Mouse (Mus musculus): ENCODE data around the gene Tex14.

Gene Tex14

DNA sequence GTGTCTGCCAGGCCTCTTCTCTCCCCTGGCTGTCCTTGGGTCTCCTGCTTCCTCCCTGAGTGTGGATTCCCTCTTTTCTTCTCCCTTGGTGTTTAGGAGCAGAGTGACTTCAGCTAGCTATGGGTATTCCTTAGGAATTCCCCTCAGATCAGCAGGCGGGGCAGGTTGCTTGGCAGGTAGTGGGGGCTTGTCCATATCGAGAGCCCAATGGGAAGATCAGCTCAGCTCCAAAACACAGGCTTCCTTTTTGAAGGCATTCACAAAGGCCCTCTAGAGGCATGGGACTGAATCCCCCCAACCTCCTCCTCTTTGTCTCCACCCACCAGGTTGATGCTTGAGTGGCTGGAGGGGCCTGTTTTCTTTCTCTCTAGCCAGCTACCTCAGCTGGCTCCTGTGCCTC is 191.6 kb downstream of the Tex14 start:
- no peak for DNase-seq

DNA sequence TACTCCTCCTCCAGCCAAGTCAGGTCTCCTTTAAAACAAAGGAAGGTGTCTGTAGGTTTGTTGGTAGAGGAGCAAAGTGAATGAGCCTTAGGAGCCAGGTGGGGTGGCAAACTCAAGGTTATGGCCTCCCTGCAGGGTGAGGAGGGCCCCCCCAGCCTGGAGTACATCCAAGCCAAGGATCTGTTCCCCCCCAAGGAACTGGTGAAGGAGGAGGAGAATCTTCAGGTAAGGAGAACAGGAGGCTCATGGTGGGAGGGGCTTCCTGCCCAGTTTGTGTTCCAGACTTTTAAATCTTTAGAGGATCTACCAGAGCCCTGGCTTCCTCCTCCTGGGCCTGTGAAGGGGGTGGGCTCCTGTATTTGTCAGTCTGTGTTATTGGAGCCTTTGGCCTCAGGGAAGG is 192.2 kb downstream of the Tex14 start:
- DNase-seq: no peak

DNA sequence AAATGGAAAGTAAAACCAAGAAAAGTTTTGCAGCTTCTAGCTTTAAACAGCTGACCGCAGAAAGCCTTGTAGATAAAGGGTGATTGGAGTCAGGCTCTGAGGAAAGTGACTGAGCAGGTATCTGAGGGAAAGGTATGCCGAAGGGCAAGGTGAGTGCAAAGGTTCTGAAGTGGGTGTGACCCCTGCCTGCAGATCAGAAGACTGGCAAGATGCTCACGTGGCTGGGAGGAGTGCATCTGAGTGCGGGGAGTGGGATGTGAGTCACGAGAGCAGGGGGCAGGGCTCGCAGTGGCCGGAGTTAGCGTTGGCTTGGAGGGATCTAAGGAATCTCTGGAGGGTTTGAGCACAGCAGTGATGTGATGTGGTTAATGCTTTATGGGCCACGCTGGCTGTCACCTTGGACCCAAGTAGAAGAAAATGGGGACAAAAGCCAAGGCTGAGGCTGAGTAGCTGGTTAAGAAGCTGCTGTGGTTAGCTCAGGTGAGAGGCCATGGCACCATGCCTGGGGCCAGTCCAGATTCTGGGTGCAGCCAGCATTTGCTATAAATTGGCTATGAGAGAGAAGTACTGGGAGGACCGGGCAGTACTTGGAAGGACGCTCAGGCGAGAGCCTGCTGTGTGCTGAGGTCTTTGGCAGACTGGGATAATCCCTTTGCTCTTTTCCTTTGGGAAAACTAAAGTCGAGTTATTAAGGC is 194.7 kb downstream of the Tex14 start:
- no peak for DNase-seq

DNA sequence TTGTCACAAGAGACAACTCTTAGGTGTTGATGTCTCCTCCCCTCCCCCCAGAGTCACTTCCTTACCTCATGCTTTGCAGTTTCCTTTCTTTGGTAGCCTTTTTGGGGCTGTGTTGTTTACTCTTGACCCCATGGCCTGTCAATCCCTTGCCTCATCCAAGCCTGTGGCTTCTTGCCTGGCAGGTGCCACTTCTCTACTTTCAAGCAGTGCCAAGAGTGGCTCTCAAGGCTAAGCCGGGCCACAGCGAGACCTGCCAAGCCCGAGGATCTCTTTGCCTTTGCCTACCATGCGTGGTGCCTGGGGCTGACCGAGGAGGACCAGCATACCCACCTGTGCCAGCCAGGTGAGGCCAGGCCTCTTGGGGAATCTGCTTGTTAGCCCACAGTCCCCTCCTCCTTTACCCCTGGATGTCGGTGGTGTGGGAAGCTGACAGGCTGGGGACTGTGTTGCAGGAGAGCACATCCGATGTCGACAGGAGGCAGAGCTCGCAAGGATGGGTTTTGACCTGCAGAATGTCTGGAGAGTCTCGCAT is 195.5 kb downstream of the Tex14 start:
- DNase-seq: no peak

DNA sequence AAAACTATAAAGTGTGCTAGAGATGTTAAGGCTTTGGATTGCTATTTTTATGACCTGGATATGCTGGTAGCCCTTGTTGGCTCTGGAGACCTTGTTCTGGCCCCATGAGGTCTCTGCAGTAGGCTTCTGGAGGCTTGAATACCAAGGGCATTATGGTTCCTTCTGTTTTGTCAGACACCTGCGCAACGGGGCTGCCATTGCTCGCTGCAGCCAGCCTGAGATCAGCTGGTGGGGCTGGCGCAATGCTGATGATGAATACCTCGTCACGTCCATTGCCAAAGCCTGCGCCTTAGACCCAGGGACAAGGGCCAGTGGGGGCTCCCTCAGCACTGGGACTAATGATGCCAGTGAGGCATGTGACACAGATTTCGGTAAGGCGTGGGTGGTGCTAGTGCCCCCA is 197.4 kb downstream of the Tex14 start:
- no peak for DNase-seq

DNA sequence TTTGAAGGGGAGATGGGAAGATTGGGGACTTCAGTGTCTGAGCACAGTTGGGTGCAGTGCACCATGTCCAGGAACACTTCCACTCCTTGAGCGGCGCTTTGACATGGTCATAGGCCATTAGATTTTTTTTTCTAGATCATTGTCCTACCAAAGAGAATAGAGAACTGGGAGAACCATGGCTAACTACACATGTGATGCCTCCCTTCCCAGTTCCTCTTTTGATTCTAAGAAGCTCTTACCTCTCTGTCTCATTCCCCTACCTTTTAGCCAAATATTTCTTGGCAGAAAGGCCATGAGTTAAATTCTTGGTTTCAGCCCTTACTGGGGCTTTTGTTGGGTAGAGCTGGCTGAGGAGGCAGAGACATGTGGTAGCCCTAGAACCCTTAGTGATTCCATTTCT is 198.7 kb downstream of the Tex14 start:
- no peak for DNase-seq

Measured in right cerebral cortex, postnatal 25 days (tissue).